ENCODE assay signal across 10 mouse cellular contexts in the genomic region with DNA sequence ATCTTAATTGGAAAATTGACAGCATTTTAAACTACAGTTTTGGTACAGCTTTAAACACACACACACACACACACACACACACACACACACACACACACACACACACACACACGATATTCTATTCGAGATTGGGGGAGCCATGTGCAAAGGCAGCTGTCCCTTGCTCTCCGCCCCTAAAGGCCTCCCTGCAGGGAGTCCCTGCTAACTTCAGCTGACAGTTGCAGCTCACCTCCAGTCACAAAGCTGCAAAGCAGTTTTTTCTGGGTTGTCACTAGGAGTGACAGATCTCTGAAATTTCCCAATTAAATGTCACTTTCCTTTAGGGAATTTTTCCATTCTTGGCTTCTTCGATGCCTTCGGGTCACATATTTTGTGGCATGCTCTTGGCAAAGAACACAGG. TPM values are rescaled to one million over a fixed set of nuclear protein-coding genes. Genes with fewer than 3 reads are reported as not detected.
DNase-seq lines count a peak whose midpoint lies in the region; ATAC-seq lines count a peak whose summit lies in the region.
"Had no signal": no experiment of that assay in that cellular context is flagged by ENCODE, and none has a peak within 500 bp of the region (broad histone marks: within the 10 kb centered on the region; RNA-seq: fewer than 3 reads in every experiment).

No protein-coding gene starts in this region.

- no peak for DNase-seq in kidney, postnatal 25 days
- no peak for DNase-seq in embryonic facial prominence, embryonic 14.5 days (ENCODE audit: low spot score)
- DNase-seq in intestine, embryonic 14.5 days (ENCODE audit: low spot score): no peak
- DNase-seq in thymus, postnatal 36 days: no peak
- DNase-seq in gastrocnemius, adult 18-20 months (ENCODE audit: low spot score): no peak
- no peak for DNase-seq in ovary, postnatal 14 days (ENCODE audit: low spot score)
- DNase-seq: kidney, adult 18-20 months had no signal

- peaks cover 10% of the 10 kb centered on the region for H3K4me1 ChIP-seq in kidney, embryonic 16.5 days (ENCODE audit: insufficient read depth, low read length)
- peaks cover 16% of the 10 kb centered on the region for H3K4me1 ChIP-seq in embryonic facial prominence, embryonic 14.5 days (ENCODE audit: control insufficient read depth, insufficient read depth, low read length)
- H3K4me1 ChIP-seq in intestine, embryonic 14.5 days (replicated peaks; ENCODE audit: control insufficient read depth, insufficient read depth, low read length): peaks cover 8% of the 10 kb centered on the region; the same call in 1 of the 2 replicates
- peaks cover 50% of the 10 kb centered on the region for H3K4me1 ChIP-seq in neural tube, embryonic 13.5 days (replicated peaks)

- ATAC-seq in kidney, embryonic 16.5 days (ENCODE audit: low FRiP score, low TSS enrichment): peak; percentile 16; the same call in 1 of the 2 replicates
- no peak; the same call in 1 of the 2 replicates for ATAC-seq in embryonic facial prominence, embryonic 14.5 days (ENCODE audit: low read depth)
- ATAC-seq in intestine, embryonic 14.5 days (replicated peaks; ENCODE audit: low FRiP score, low TSS enrichment, low read depth): no peak
- peak; percentile 46 for ATAC-seq in neural tube, embryonic 13.5 days (ENCODE audit: low read depth)

- H3K9ac ChIP-seq in kidney, embryonic 16.5 days (replicated peaks; ENCODE audit: low read length): peak overlapping the region; percentile 66; the same call in 1 of the 2 replicates
- H3K9ac ChIP-seq in embryonic facial prominence, embryonic 14.5 days (ENCODE audit: low read depth, low read length): peak overlapping the region; percentile 79; the same call in 1 of the 2 replicates
- H3K9ac ChIP-seq in intestine, embryonic 14.5 days (ENCODE audit: low read length): peak overlapping the region; percentile 72
- peak overlapping the region; percentile 92 for H3K9ac ChIP-seq in neural tube, embryonic 13.5 days

- peak overlapping the region; percentile 58 for H3K4me2 ChIP-seq in kidney, embryonic 16.5 days (replicated peaks; ENCODE audit: low read depth, low read length)
- peak overlapping the region; percentile 56 for H3K4me2 ChIP-seq in embryonic facial prominence, embryonic 14.5 days (ENCODE audit: low read depth, low read length)
- H3K4me2 ChIP-seq in intestine, embryonic 14.5 days (ENCODE audit: low read length): peak overlapping the region; percentile 68
- peak overlapping the region; percentile 65 for H3K4me2 ChIP-seq in neural tube, embryonic 13.5 days

- H3K9me3 ChIP-seq in kidney, embryonic 16.5 days (ENCODE audit: low read length): no peaks in the 10 kb centered on the region
- no peaks in the 10 kb centered on the region for H3K9me3 ChIP-seq in embryonic facial prominence, embryonic 14.5 days (ENCODE audit: control insufficient read depth, low read length)
- no peaks in the 10 kb centered on the region for H3K9me3 ChIP-seq in intestine, embryonic 14.5 days (ENCODE audit: control insufficient read depth, low read length)
- H3K9me3 ChIP-seq in neural tube, embryonic 13.5 days: no peaks in the 10 kb centered on the region
- H3K9me3 ChIP-seq: G1E had no signal

- peaks cover 11% of the 10 kb centered on the region; the same call in 1 of the 2 replicates for H3K36me3 ChIP-seq in kidney, embryonic 16.5 days (ENCODE audit: insufficient read depth, low read length)
- H3K36me3 ChIP-seq in embryonic facial prominence, embryonic 14.5 days (ENCODE audit: control insufficient read depth, insufficient read depth, low read length): peaks cover 15% of the 10 kb centered on the region
- H3K36me3 ChIP-seq in intestine, embryonic 14.5 days (ENCODE audit: control insufficient read depth, insufficient read depth, low read length): peaks cover 8% of the 10 kb centered on the region
- peaks cover 9% of the 10 kb centered on the region for H3K36me3 ChIP-seq in neural tube, embryonic 13.5 days
- H3K36me3 ChIP-seq: G1E had no signal

- peak overlapping the region; percentile 56 for H3K4me3 ChIP-seq in kidney, embryonic 16.5 days (ENCODE audit: low read length)
- peak overlapping the region; percentile 62 for H3K4me3 ChIP-seq in embryonic facial prominence, embryonic 14.5 days (ENCODE audit: low read depth, low read length)
- H3K4me3 ChIP-seq in intestine, embryonic 14.5 days (ENCODE audit: low read depth, low read length): peak overlapping the region; percentile 64
- H3K4me3 ChIP-seq in neural tube, embryonic 13.5 days: peak overlapping the region; percentile 74

- H3K27ac ChIP-seq in kidney, embryonic 16.5 days (ENCODE audit: low read length): peak overlapping the region; percentile 82; the same call in 1 of the 2 replicates
- peak overlapping the region; percentile 96 for H3K27ac ChIP-seq in embryonic facial prominence, embryonic 14.5 days (replicated peaks; ENCODE audit: low read depth, low read length)
- peak overlapping the region; percentile 81; the same call in 1 of the 2 replicates for H3K27ac ChIP-seq in intestine, embryonic 14.5 days (ENCODE audit: low read depth)
- H3K27ac ChIP-seq in neural tube, embryonic 13.5 days (replicated peaks): peak overlapping the region; percentile 92

- 18% methylated on average over 5 of the region's 5 CpGs for WGBS in kidney, embryonic 16.5 days
- WGBS in embryonic facial prominence, embryonic 14.5 days: 7% methylated on average over 5 of the region's 5 CpGs
- WGBS in intestine, embryonic 14.5 days: 19% methylated on average over 5 of the region's 5 CpGs
- 4% methylated on average over 5 of the region's 5 CpGs for WGBS in neural tube, embryonic 13.5 days

- no peaks in the 10 kb centered on the region for H3K27me3 ChIP-seq in kidney, embryonic 16.5 days (ENCODE audit: insufficient read depth, low read length)
- H3K27me3 ChIP-seq in embryonic facial prominence, embryonic 14.5 days (replicated peaks; ENCODE audit: control insufficient read depth, insufficient read depth, low read length): no peaks in the 10 kb centered on the region
- H3K27me3 ChIP-seq in intestine, embryonic 14.5 days (replicated peaks; ENCODE audit: control insufficient read depth, insufficient read depth, low read length): no peaks in the 10 kb centered on the region
- no peaks in the 10 kb centered on the region for H3K27me3 ChIP-seq in neural tube, embryonic 13.5 days

RNA-seq across cellular contexts. Expression of gene Ptn, which starts 0.4 kb away (rescaled TPM):
- 338 and 342 TPM in 2 replicates for polyA plus RNA-seq in kidney, embryonic 16.5 days (2015; fragmentation: Nextera tagmentation; extraction: Ambion mirVana)
- polyA plus RNA-seq in embryonic facial prominence, embryonic 14.5 days (2014; fragmentation: Nextera tagmentation; extraction: Ambion mirVana): 858 and 931 TPM in 2 replicates
- 332 and 353 TPM in 2 replicates for polyA plus RNA-seq in intestine, embryonic 14.5 days (2014; fragmentation: Nextera tagmentation; extraction: Ambion mirVana)
- 622 and 732 TPM in 2 replicates for polyA plus RNA-seq in neural tube, embryonic 13.5 days (2015; fragmentation: Nextera tagmentation; extraction: Ambion mirVana)
- total RNA-seq in gastrocnemius, adult 18-20 months (2021): 1 to 10 TPM in 1 of 2 experiments, under 1 TPM in 1; 0.57 to 1.1 TPM
- total RNA-seq: G1E had no signal
- polyA plus RNA-seq: G1E had no signal

Comparison
In these comparisons a context has a peak if more than half of its experiments do, and no peak if none do; other contexts are left out.
1. ATAC-seq: peak in kidney, embryonic 16.5 days (single experiment) and neural tube, embryonic 13.5 days (single experiment); none in embryonic facial prominence, embryonic 14.5 days (single experiment) and intestine, embryonic 14.5 days (single experiment).
2. Peak in every context shown above with its lines, with median percentiles within 50 percentile points of each other: H3K27ac ChIP-seq, H3K4me2 ChIP-seq, H3K4me3 ChIP-seq and H3K9ac ChIP-seq.